Comparison of ENCODE assay signal across 14 mouse cellular contexts in the genomic region with DNA sequence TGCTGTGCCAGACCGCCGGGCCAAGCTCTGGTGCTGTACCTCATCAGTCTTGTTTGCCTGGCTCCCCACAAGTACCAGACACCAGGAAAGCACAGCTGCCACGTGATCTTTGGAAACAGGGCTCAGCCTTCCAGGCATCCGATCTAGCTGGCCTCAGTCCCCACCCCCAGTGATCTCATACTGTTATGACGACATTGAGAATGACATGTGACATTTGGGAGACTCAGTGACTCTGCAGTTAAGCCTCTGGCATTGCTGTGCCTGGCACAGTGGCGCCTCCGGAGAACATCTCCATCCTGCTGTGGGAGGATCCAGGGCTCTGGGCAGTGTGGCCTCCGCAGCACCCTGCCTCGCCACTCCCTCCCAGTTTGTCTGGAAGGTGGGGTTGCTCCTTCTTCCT. TPM values are rescaled to one million over a fixed set of nuclear protein-coding genes. Genes with fewer than 3 reads are reported as not detected.
DNase-seq lines count a peak whose midpoint lies in the region; ATAC-seq and TF ChIP-seq lines count a peak whose summit lies in the region.
"Had no signal": no experiment of that assay in that cellular context is flagged by ENCODE, and none has a peak within 500 bp of the region (broad histone marks: within the 10 kb centered on the region; RNA-seq: fewer than 3 reads in every experiment).

No protein-coding gene starts in this region.

- no peak overlapping the region for H3K27ac ChIP-seq in kidney, embryonic 16.5 days (ENCODE audit: low read length)
- peak overlapping the region; percentile 91 for H3K27ac ChIP-seq in bone marrow macrophage, adult 2 months (ENCODE audit: insufficient read depth, low read depth, low read length)
- H3K27ac ChIP-seq: hindbrain, embryonic 10.5 days; neural tube, embryonic 13.5 days had no signal

- no peak for TF ChIP-seq CTCF in bone marrow macrophage, adult 2 months (IDR thresholded peaks at IDR 0.05; ENCODE audit: low read depth, low read length)

- H3K27me3 ChIP-seq in kidney, embryonic 16.5 days (ENCODE audit: insufficient read depth, low read length): no peaks in the 10 kb centered on the region
- H3K27me3 ChIP-seq in megakaryocyte, embryonic 14.5 days (replicated peaks): no peaks in the 10 kb centered on the region
- H3K27me3 ChIP-seq: neural tube, embryonic 13.5 days had no signal

- no peaks in the 10 kb centered on the region for H3K9me3 ChIP-seq in kidney, embryonic 16.5 days (ENCODE audit: low read length)
- peaks cover 7% of the 10 kb centered on the region for H3K9me3 ChIP-seq in megakaryocyte, embryonic 14.5 days
- H3K9me3 ChIP-seq: neural tube, embryonic 13.5 days had no signal

- TF ChIP-seq POLR2A in bone marrow macrophage, adult 2 months (IDR thresholded peaks at IDR 0.05; ENCODE audit: borderline replicate concordance, low read depth, low read length): no peak

- H3K9ac ChIP-seq in kidney, embryonic 16.5 days (replicated peaks; ENCODE audit: low read length): no peak overlapping the region
- H3K9ac ChIP-seq: neural tube, embryonic 13.5 days had no signal

- 50% methylated on average over 9 of the region's 9 CpGs for WGBS in kidney, embryonic 16.5 days

- H3K4me2 ChIP-seq in kidney, embryonic 16.5 days (replicated peaks; ENCODE audit: low read depth, low read length): no peak overlapping the region
- H3K4me2 ChIP-seq: neural tube, embryonic 13.5 days had no signal

- DNase-seq in kidney, postnatal 36 days: no peak
- DNase-seq in NIH3T3 (ENCODE audit: low read depth): peak; percentile 67
- no peak for DNase-seq in frontal cortex, adult 2 months (ENCODE audit: extremely low spot score in 1 of 2, low spot score in 1 of 2)
- DNase-seq: spleen, adult 18-20 months; thymus, postnatal 36 days had no signal

- no peak overlapping the region for H3K4me3 ChIP-seq in kidney, embryonic 16.5 days (ENCODE audit: low read length)
- H3K4me3 ChIP-seq in bone marrow macrophage, adult 2 months (ENCODE audit: insufficient read depth, low read length): peak overlapping the region; percentile 23
- H3K4me3 ChIP-seq in megakaryocyte, embryonic 14.5 days (replicated peaks): peak overlapping the region; percentile 85
- H3K4me3 ChIP-seq: hindbrain, embryonic 10.5 days; neural tube, embryonic 13.5 days had no signal

- ATAC-seq in kidney, embryonic 16.5 days (ENCODE audit: low FRiP score, low TSS enrichment): peak; percentile 25; the same call in 1 of the 2 replicates
- no peak for ATAC-seq in megakaryocyte-erythroid progenitor cell, adult 5-6 weeks (replicated peaks; ENCODE audit: low FRiP score, low TSS enrichment, poor library complexity, severe bottlenecking)

- H3K36me3 ChIP-seq in kidney, embryonic 16.5 days (ENCODE audit: insufficient read depth, low read length): no peaks in the 10 kb centered on the region
- peaks cover 6% of the 10 kb centered on the region for H3K36me3 ChIP-seq in megakaryocyte, embryonic 14.5 days (replicated peaks; ENCODE audit: low read length)
- H3K36me3 ChIP-seq: hindbrain, embryonic 10.5 days; neural tube, embryonic 13.5 days had no signal

- peaks cover 8% of the 10 kb centered on the region; the same call in 1 of the 2 replicates for H3K4me1 ChIP-seq in kidney, embryonic 16.5 days (ENCODE audit: insufficient read depth, low read length)
- peaks cover 34% of the 10 kb centered on the region for H3K4me1 ChIP-seq in bone marrow macrophage, adult 2 months (ENCODE audit: control insufficient read depth, insufficient read depth, low read length)
- peaks cover 56% of the 10 kb centered on the region for H3K4me1 ChIP-seq in megakaryocyte, embryonic 14.5 days
- H3K4me1 ChIP-seq: neural tube, embryonic 13.5 days had no signal

RNA-seq across cellular contexts. Expression of gene Bcl3, which starts 9.3 kb away (rescaled TPM):
- polyA plus RNA-seq in kidney, embryonic 16.5 days (2015; fragmentation: Nextera tagmentation; extraction: Ambion mirVana): 3.3 and 3.9 TPM in 2 replicates
- polyA plus RNA-seq in bone marrow macrophage, adult 2 months (2012; ENCODE audit: insufficient read depth, insufficient read length, missing spikeins): 60.7 and 72.2 TPM in 2 replicates
- 183 and 210 TPM in 2 replicates for polyA plus RNA-seq in megakaryocyte, embryonic 14.5 days (2012; ENCODE audit: insufficient read depth, low replicate concordance)
- polyA plus RNA-seq in frontal cortex, adult 2 months (2012; rRNA removed): 0.56 and 0.69 TPM in 2 replicates
- total RNA-seq in megakaryocyte-erythroid progenitor cell, adult 5-6 weeks (2014; fragmentation: Nextera tagmentation): 3.3 TPM in 1 of 2 replicates, not detected in the other
- total RNA-seq in megakaryocyte-erythroid progenitor cell, adult 5-6 weeks (2017): 0.34 TPM in 1 of 2 replicates, not detected in the other

RNA-seq across cellular contexts. Expression of gene Gm19345, which starts 20.0 kb away (rescaled TPM):
- not detected in 2 replicates for polyA plus RNA-seq in kidney, embryonic 16.5 days (2015; fragmentation: Nextera tagmentation; extraction: Ambion mirVana)
- polyA plus RNA-seq in bone marrow macrophage, adult 2 months (2012; ENCODE audit: insufficient read depth, insufficient read length, missing spikeins): not detected in 2 replicates
- 0.12 TPM in 1 of 2 replicates, not detected in the other for polyA plus RNA-seq in megakaryocyte, embryonic 14.5 days (2012; ENCODE audit: insufficient read depth, low replicate concordance)
- 3.9 and 5.2 TPM in 2 replicates for polyA plus RNA-seq in frontal cortex, adult 2 months (2012; rRNA removed)
- total RNA-seq in megakaryocyte-erythroid progenitor cell, adult 5-6 weeks (2014; fragmentation: Nextera tagmentation): not detected in 2 replicates
- total RNA-seq in megakaryocyte-erythroid progenitor cell, adult 5-6 weeks (2017): not detected in 2 replicates
- total RNA-seq: MEL had no signal
- polyA plus RNA-seq: embryonic facial prominence, embryonic 11.5 days had no signal

RNA-seq across cellular contexts. Expression of gene Ceacam16, which starts 29.3 kb away (rescaled TPM):
- 0.15 TPM in 1 of 2 replicates, not detected in the other for polyA plus RNA-seq in kidney, embryonic 16.5 days (2015; fragmentation: Nextera tagmentation; extraction: Ambion mirVana)
- polyA plus RNA-seq in bone marrow macrophage, adult 2 months (2012; ENCODE audit: insufficient read depth, insufficient read length, missing spikeins): 1.6 and 3.5 TPM in 2 replicates
- 2.0 and 6.1 TPM in 2 replicates for polyA plus RNA-seq in megakaryocyte, embryonic 14.5 days (2012; ENCODE audit: insufficient read depth, low replicate concordance)
- polyA plus RNA-seq in frontal cortex, adult 2 months (2012; rRNA removed): not detected in 2 replicates
- not detected in 2 replicates for total RNA-seq in megakaryocyte-erythroid progenitor cell, adult 5-6 weeks (2014; fragmentation: Nextera tagmentation)
- total RNA-seq in megakaryocyte-erythroid progenitor cell, adult 5-6 weeks (2017): not detected in 2 replicates
- total RNA-seq: layer of hippocampus, postnatal 14 days had no signal
- polyA plus RNA-seq: embryonic facial prominence, embryonic 11.5 days; hindbrain, embryonic 10.5 days had no signal

RNA-seq across cellular contexts. Expression of gene Cblc, which starts 35.2 kb away (rescaled TPM):
- 9.4 and 12.2 TPM in 2 replicates for polyA plus RNA-seq in kidney, embryonic 16.5 days (2015; fragmentation: Nextera tagmentation; extraction: Ambion mirVana)
- polyA plus RNA-seq in bone marrow macrophage, adult 2 months (2012; ENCODE audit: insufficient read depth, insufficient read length, missing spikeins): not detected in 2 replicates
- not detected in 2 replicates for polyA plus RNA-seq in megakaryocyte, embryonic 14.5 days (2012; ENCODE audit: insufficient read depth, low replicate concordance)
- not detected in 2 replicates for polyA plus RNA-seq in frontal cortex, adult 2 months (2012; rRNA removed)
- total RNA-seq in megakaryocyte-erythroid progenitor cell, adult 5-6 weeks (2014; fragmentation: Nextera tagmentation): not detected in 2 replicates
- not detected in 2 replicates for total RNA-seq in megakaryocyte-erythroid progenitor cell, adult 5-6 weeks (2017)
- total RNA-seq: layer of hippocampus, postnatal 14 days; MEL had no signal
- polyA plus RNA-seq: neural tube, embryonic 13.5 days had no signal

RNA-seq across cellular contexts. Expression of gene Ceacam19, which starts 55.9 kb away (rescaled TPM):
- polyA plus RNA-seq in kidney, embryonic 16.5 days (2015; fragmentation: Nextera tagmentation; extraction: Ambion mirVana): 0.06 TPM in 1 of 2 replicates, not detected in the other
- polyA plus RNA-seq in bone marrow macrophage, adult 2 months (2012; ENCODE audit: insufficient read depth, insufficient read length, missing spikeins): 8.1 and 8.5 TPM in 2 replicates
- polyA plus RNA-seq in megakaryocyte, embryonic 14.5 days (2012; ENCODE audit: insufficient read depth, low replicate concordance): not detected in 2 replicates
- polyA plus RNA-seq in frontal cortex, adult 2 months (2012; rRNA removed): not detected in 2 replicates
- total RNA-seq in megakaryocyte-erythroid progenitor cell, adult 5-6 weeks (2014; fragmentation: Nextera tagmentation): not detected in 2 replicates
- not detected in 2 replicates for total RNA-seq in megakaryocyte-erythroid progenitor cell, adult 5-6 weeks (2017)
- total RNA-seq: layer of hippocampus, postnatal 14 days had no signal
- polyA plus RNA-seq: embryonic facial prominence, embryonic 11.5 days; hindbrain, embryonic 10.5 days; neural tube, embryonic 13.5 days had no signal

Comparison
In these comparisons a context has a peak if more than half of its experiments do, and no peak if none do; other contexts are left out.
1. RNA of gene Bcl3, which starts 9.3 kb away (polyA plus RNA-seq): 183 to 210 TPM in megakaryocyte, embryonic 14.5 days and 60.7 to 72.2 TPM in bone marrow macrophage, adult 2 months; 3.3 to 3.9 TPM in kidney, embryonic 16.5 days and 0.56 to 0.69 TPM in frontal cortex, adult 2 months; every median in the first group is over 10 times any median in the second.